Mouse (Mus musculus): ENCODE measurements around the gene Wbp4.
"Not testable (repeated sequence)": the region's sequence is repeated elsewhere in the genome, so short reads cannot be mapped to it uniquely, and the experiment has no call there.

Wbp4 gene

DNA sequence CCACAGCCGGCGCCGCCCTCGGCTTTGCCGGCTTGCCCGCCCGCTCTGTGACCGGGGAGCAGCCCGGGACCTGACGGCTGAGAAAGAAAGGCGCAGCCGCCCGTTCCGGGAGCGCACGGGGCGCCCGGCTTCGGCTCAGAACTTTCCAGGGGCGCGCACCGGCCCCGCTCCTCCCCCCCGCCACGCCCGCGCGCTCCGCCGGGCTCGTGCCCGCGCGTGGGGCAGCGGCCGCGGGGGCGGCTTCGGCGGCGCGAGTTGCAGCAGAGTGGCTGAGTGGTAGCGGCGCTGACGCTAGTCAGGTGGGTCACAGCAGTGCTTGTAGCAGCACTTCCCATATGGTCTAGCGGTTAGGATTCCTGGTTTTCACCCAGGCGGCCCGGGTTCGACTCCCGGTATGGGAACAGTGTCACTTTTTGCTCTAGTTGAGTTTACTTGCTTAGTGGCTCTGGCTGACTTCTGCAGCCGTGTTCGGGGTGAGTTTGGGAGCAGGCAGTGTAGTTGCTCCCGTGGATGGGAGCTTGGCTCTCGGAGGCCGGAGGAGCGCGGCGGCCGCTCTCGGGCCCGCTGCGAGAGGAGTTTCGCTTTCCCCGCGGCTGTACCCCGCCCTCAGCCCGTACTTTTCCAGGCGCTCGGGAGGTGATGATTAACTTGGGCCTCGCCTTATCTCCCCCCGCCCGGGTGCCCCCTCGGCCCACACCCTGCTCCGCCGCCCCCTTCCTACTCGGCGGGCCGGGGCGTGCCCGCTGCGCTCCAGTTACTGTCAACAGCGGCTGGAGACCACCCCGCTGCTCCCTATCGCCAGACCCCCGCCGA, at the start of gene Wbp4:
TSS of gene Wbp4 (minus strand) at position 182 of the 813 bp plus-strand sequence.
- peak; percentile 73 for DNase-seq (ENCODE audit: low read depth)

DNA sequence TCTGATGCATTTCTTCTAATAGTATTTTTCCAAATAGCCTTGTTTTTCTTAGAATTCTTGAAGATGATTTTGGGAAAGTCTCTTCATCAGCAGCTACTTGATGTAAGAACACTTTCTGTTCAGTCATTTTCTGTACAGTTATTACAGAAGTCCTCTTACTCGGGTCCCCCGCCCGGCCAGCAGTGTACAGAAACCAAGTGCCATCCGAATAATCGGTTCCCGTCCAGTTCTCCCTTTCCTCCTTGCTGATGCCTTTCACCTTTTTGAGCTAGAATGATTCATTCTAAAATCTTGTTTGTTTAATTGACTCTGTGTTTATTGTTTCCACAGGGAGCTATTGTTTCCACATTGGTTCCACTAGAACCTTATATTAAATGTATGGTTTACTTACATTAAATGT, 49.4 kb upstream of the Wbp4 start:
- DNase-seq (ENCODE audit: low read depth) = no peak

- DNase-seq (ENCODE audit: low read depth) = no peak
These were observed 48.5 kb upstream of the Wbp4 start for GRCm38 (mm10) chr14:79529581-79530554.

GRCm38 (mm10) chr14:79527704-79528103, 46.4 kb upstream of the Wbp4 start:
- DNase-seq (ENCODE audit: low read depth) = no peak

DNA sequence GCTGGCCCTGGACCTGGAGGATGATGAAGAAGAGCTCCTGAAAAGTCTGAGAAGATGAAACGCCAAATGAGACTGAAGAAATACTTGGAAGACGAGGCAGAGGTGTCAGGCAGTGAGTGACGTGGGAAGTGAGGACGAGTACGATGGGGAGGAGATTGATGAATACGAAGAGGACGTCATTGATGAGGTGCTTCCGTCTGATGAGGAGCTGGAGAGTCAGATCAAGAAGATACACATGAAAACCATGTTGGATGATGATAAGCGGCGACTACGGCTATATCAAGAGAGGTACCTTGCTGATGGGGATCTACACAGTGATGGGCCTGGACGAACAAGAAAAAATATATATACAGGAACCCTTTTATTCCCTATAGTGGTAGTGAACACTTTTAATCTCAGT, 44.8 kb upstream of the Wbp4 start:
- not testable (repeated sequence) for DNase-seq (ENCODE audit: low read depth)

GRCm38 (mm10) chr14:79522387-79522786, 41.1 kb upstream of the Wbp4 start:
- DNase-seq (ENCODE audit: low read depth) = no peak

DNA sequence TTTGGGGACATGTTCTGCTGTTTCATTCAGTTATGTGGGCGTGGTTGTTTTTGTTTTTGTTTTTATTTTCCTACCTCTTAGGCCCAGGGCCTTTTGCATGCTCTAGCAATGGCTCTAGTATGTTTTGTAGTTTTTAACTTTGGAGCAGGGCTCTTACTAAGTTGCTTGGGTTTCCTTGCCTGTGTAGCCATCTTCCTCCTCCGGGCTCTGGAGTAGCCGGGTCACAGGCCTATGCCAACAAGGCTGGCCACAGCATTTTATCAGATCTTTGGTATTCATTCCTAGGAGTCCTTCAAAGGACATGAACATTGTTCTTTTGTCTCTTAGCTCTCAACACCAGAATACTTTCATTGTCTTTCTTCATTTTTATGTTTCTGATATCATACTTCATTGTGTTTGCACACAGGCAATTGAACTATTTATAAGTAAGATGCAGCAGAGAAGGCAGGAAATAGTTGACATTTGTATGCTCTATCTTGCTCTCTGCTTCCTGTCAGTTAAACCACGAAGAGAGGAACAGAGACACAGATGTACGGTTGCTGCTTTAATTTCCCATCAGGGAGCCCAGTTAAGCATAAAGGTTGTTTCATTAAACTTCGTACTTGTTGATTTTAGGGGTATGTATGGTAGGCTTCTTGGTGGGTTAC, 40.3 kb upstream of the Wbp4 start:
- DNase-seq (ENCODE audit: low read depth) = no peak

GRCm38 (mm10) chr14:79521056-79521455, 39.7 kb upstream of the Wbp4 start:
- DNase-seq (ENCODE audit: low read depth) = no peak

DNA sequence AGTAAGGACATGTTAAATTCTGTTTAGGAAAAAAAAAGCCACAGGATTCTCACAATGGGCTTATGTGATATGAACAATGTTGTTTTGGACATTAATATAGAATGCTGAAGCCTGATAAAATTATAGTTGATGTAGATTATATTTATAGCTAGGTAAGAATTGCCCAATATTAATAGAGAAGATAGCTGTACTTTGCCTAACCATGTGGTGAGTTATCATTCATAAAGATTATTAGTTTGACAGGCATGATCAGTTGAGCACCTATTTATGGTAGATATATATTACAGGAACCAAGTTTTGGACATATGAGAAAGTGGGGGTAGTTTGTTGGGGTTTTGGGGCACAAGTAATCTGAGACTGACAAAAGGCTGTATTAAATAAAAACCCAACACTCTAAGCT, 39.3 kb upstream of the Wbp4 start:
- DNase-seq (ENCODE audit: low read depth) = no peak

DNA sequence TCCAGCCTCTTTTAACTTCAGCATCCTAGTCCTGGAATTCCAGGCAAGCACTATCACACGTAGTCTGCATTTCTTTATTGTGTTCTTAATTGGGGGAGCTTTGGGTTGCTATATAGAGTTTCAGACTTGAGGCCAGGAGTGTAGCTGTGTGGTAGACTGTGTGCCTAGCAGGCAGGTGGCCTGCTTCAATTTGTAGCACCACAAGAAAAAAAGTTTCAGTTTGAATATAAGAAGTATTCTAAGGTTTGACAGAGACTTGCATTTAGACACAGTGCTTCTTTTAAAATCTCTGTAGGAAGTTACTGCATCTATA, 38.3 kb upstream of the Wbp4 start:
- no peak for DNase-seq (ENCODE audit: low read depth)

- no peak for DNase-seq (ENCODE audit: low read depth)
These were observed 37.7 kb upstream of the Wbp4 start for GRCm38 (mm10) chr14:79518761-79519662.

GRCm38 (mm10) chr14:79518123-79518522, 36.8 kb upstream of the Wbp4 start:
- DNase-seq (ENCODE audit: low read depth) = no peak

DNA sequence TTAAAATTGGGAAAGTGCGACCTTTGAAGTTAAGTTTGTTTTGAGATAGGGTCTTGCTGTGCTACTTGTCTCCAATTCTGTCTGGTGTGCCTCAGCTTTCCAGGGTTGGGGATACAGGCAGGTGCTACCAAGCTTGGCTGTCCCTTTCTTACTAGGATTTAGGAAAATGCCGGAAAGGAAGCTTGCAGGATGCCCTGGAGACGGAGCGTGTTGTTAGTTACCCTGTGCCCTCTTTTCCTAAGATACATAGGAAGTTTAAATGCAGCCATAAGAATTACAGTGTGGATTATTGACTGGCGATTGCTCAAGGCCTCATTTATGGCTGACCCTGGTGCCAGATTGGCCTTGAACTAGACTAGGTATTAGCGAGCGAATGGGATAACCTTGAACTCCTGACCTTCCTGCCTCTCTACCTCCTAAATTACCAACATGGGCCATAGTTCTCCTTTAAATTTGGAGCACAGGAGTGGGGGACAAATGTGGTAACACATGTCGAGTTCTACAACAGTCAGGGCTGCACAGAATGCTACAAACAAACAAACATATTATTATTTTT, 35.9 kb upstream of the Wbp4 start:
- no peak for DNase-seq (ENCODE audit: low read depth)

DNA sequence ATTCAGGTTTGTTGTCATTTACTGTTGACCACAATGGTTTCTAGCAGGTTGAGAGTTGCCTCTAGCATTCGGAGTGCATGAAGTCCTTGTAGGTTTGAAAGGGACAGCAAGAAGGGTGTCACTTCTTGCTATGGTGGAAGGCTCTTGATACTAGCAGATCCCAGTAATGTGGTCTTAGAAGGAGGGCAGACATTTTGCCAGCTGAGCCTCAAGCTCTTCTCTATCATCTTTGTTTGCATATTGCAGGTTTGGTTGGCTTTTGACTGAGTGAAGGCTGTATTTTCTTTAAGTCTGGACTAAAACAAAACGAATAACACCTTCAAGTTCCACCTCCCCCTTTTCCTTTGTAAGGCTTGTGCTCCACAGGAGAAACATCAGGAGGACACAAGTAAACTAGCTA, 35.4 kb upstream of the Wbp4 start:
- DNase-seq (ENCODE audit: low read depth) = no peak

DNA sequence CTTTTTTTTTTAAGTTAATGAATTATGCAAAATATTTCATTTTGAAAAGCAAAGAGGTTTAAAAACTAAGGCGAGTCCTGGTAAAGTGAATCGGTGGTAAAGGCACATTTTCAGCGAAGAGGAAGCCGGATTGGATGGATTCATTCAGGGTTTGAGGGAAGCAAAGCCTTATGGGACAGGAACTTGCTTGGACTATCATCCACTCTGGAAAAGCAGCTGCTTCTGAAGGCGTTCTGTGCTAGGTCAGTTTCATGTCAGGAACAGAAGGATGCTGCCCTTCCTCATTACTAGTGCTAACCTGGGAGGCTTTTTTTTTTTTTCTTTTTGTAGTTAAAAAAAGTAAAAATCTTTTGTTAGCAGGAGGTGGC, 34.9 kb upstream of the Wbp4 start:
- DNase-seq (ENCODE audit: low read depth) = no peak

- peak; percentile 79 for DNase-seq (ENCODE audit: low read depth)
These were observed 34.4 kb upstream of the Wbp4 start for GRCm38 (mm10) chr14:79515511-79516242.

GRCm38 (mm10) chr14:79515100-79515499, 33.8 kb upstream of the Wbp4 start:
- DNase-seq (ENCODE audit: low read depth) = no peak

- DNase-seq (ENCODE audit: low read depth) = no peak
These were observed 32.6 kb upstream of the Wbp4 start for GRCm38 (mm10) chr14:79513951-79514350.

GRCm38 (mm10) chr14:79511521-79511920, 30.2 kb upstream of the Wbp4 start:
- no peak for DNase-seq (ENCODE audit: low read depth)

GRCm38 (mm10) chr14:79508662-79509305, 27.5 kb upstream of the Wbp4 start:
- no peak for DNase-seq (ENCODE audit: low read depth)
